Mouse (Mus musculus): ENCODE measurements around the gene Tex261. TPM values are rescaled to one million over a fixed set of nuclear protein-coding genes. Genes with fewer than 3 reads are reported as not detected.
"Not testable (repeated sequence)": the region's sequence is repeated elsewhere in the genome, so short reads cannot be mapped to it uniquely, and the experiment has no call there.

The Tex261 gene
- polyA plus RNA-seq, 1 experiment from 2014 or later, result 76.4 TPM

- peak; percentile 96 for DNase-seq (ENCODE audit: low spot score)
- Histone ChIP-seq H3K27me3 (replicated peaks; ENCODE audit: control insufficient read depth, insufficient read depth, low read length) (no peaks in the 10 kb centered on the region), H3K9me3 (replicated peaks; ENCODE audit: control insufficient read depth, low read length) (no peaks in the 10 kb centered on the region), H3K27ac (ENCODE audit: low read depth, low read length) (peak within 1 kb of the TSS; percentile 96), H3K4me2 (ENCODE audit: low read length) (peak within 1 kb of the TSS; percentile 83), H3K4me3 (ENCODE audit: low read depth, low read length) (peak within 1 kb of the TSS; percentile 77), H3K9ac (ENCODE audit: low read length) (peak within 1 kb of the TSS; percentile 81), H3K36me3 (ENCODE audit: control insufficient read depth, insufficient read depth, low read length) (peaks cover 5% of the 10 kb centered on the region; the same call in 1 of the 2 replicates), H3K4me1 (ENCODE audit: control insufficient read depth, insufficient read depth, low read length) (peaks cover 6% of the 10 kb centered on the region)
- peak; percentile 96 for ATAC-seq
- whole genome bisulfite sequencing, result under 1% methylated on average over 43 of the region's 43 CpGs
Measured at GRCm38 (mm10) chr6:83794760-83795296, 19.2 kb upstream of the Tex261 start, which contains the start of gene Nagk. Gene Nagk, plus strand, starts transcription at chr6:83794982.

- Histone ChIP-seq H3K4me1 (ENCODE audit: control insufficient read depth, insufficient read depth, low read length) (peaks cover 6% of the 10 kb centered on the region), H3K36me3 (ENCODE audit: control insufficient read depth, insufficient read depth, low read length) (no peaks in the 10 kb centered on the region), H3K9me3 (replicated peaks; ENCODE audit: control insufficient read depth, low read length) (no peaks in the 10 kb centered on the region), H3K4me3 (ENCODE audit: low read depth, low read length) (no peak overlapping the region), H3K9ac (ENCODE audit: low read length) (no peak overlapping the region), H3K27ac (ENCODE audit: low read depth, low read length) (no peak overlapping the region), H3K27me3 (replicated peaks; ENCODE audit: control insufficient read depth, insufficient read depth, low read length) (no peaks in the 10 kb centered on the region), H3K4me2 (ENCODE audit: low read length) (no peak overlapping the region)
- no peak for DNase-seq (ENCODE audit: low spot score)
- ATAC-seq, result no peak
- WGBS, result 75% methylated on average over 4 of the region's 4 CpGs
Measured at GRCm38 (mm10) chr6:83791251-83791890, 15.8 kb upstream of the Tex261 start.

GRCm38 (mm10) chr6:83790533-83790932 is 14.9 kb upstream of the Tex261 start:
- not testable (repeated sequence) for ATAC-seq; H3K27me3 ChIP-seq (replicated peaks; ENCODE audit: control insufficient read depth, insufficient read depth, low read length); H3K4me2 ChIP-seq (ENCODE audit: low read length); H3K4me3 ChIP-seq (ENCODE audit: low read depth, low read length); H3K36me3 ChIP-seq (ENCODE audit: control insufficient read depth, insufficient read depth, low read length); H3K27ac ChIP-seq (ENCODE audit: low read depth, low read length); H3K9me3 ChIP-seq (replicated peaks; ENCODE audit: control insufficient read depth, low read length); H3K9ac ChIP-seq (ENCODE audit: low read length); DNase-seq (ENCODE audit: low spot score); H3K4me1 ChIP-seq (ENCODE audit: control insufficient read depth, insufficient read depth, low read length)
- WGBS, result 84% methylated on average over 5 of the region's 5 CpGs

GRCm38 (mm10) chr6:83788554-83788953 is 12.9 kb upstream of the Tex261 start:
- Histone ChIP-seq H3K4me2 (ENCODE audit: low read length) (no peak overlapping the region), H3K27me3 (replicated peaks; ENCODE audit: control insufficient read depth, insufficient read depth, low read length) (no peaks in the 10 kb centered on the region), H3K4me3 (ENCODE audit: low read depth, low read length) (no peak overlapping the region), H3K27ac (ENCODE audit: low read depth, low read length) (no peak overlapping the region), H3K4me1 (ENCODE audit: control insufficient read depth, insufficient read depth, low read length) (no peaks in the 10 kb centered on the region), H3K9ac (ENCODE audit: low read length) (no peak overlapping the region), H3K36me3 (ENCODE audit: control insufficient read depth, insufficient read depth, low read length) (no peaks in the 10 kb centered on the region), H3K9me3 (replicated peaks; ENCODE audit: control insufficient read depth, low read length) (no peaks in the 10 kb centered on the region)
- DNase-seq (ENCODE audit: low spot score) (no peak), ATAC-seq (no peak)
- 35% methylated on average over 7 of the region's 7 CpGs for WGBS

GRCm38 (mm10) chr6:83786426-83786825 is 10.8 kb upstream of the Tex261 start:
- no peak overlapping the region for H3K4me3 ChIP-seq (ENCODE audit: low read depth, low read length)
- no peaks in the 10 kb centered on the region for H3K27me3 ChIP-seq (replicated peaks; ENCODE audit: control insufficient read depth, insufficient read depth, low read length)
- ATAC-seq (no peak), DNase-seq (ENCODE audit: low spot score) (no peak)
- 82% methylated on average over 3 of the region's 3 CpGs for WGBS
- no peak overlapping the region for H3K27ac ChIP-seq (ENCODE audit: low read depth, low read length)
- no peaks in the 10 kb centered on the region for H3K36me3 ChIP-seq (ENCODE audit: control insufficient read depth, insufficient read depth, low read length)
- H3K4me2 ChIP-seq (ENCODE audit: low read length), result no peak overlapping the region
- H3K9me3 ChIP-seq (replicated peaks; ENCODE audit: control insufficient read depth, low read length), result no peaks in the 10 kb centered on the region
- H3K9ac ChIP-seq (ENCODE audit: low read length), result no peak overlapping the region
- no peaks in the 10 kb centered on the region for H3K4me1 ChIP-seq (ENCODE audit: control insufficient read depth, insufficient read depth, low read length)

GRCm38 (mm10) chr6:83779026-83779425 is 3.4 kb upstream of the Tex261 start:
- peaks cover 10% of the 10 kb centered on the region for H3K4me1 ChIP-seq (ENCODE audit: control insufficient read depth, insufficient read depth, low read length)
- ATAC-seq (no peak), DNase-seq (ENCODE audit: low spot score) (peak; percentile 65)
- WGBS, result 10% methylated on average over 5 of the region's 5 CpGs
- H3K4me2 ChIP-seq (ENCODE audit: low read length), result no peak overlapping the region
- no peaks in the 10 kb centered on the region for H3K9me3 ChIP-seq (replicated peaks; ENCODE audit: control insufficient read depth, low read length)
- H3K36me3 ChIP-seq (ENCODE audit: control insufficient read depth, insufficient read depth, low read length), result no peaks in the 10 kb centered on the region
- H3K4me3 ChIP-seq (ENCODE audit: low read depth, low read length), result no peak overlapping the region
- H3K27me3 ChIP-seq (replicated peaks; ENCODE audit: control insufficient read depth, insufficient read depth, low read length), result no peaks in the 10 kb centered on the region
- H3K27ac ChIP-seq (ENCODE audit: low read depth, low read length), result no peak overlapping the region
- no peak overlapping the region for H3K9ac ChIP-seq (ENCODE audit: low read length)

- H3K4me2 ChIP-seq (ENCODE audit: low read length), result no peak overlapping the region
- H3K27me3 ChIP-seq (replicated peaks; ENCODE audit: control insufficient read depth, insufficient read depth, low read length), result no peaks in the 10 kb centered on the region
- no peak overlapping the region for H3K4me3 ChIP-seq (ENCODE audit: low read depth, low read length)
- DNase-seq (ENCODE audit: low spot score) (no peak), ATAC-seq (no peak)
- H3K27ac ChIP-seq (ENCODE audit: low read depth, low read length), result no peak overlapping the region
- no peaks in the 10 kb centered on the region for H3K9me3 ChIP-seq (replicated peaks; ENCODE audit: control insufficient read depth, low read length)
- 87% methylated on average over 7 of the region's 7 CpGs for WGBS
- no peak overlapping the region for H3K9ac ChIP-seq (ENCODE audit: low read length)
- peaks cover 11% of the 10 kb centered on the region for H3K4me1 ChIP-seq (ENCODE audit: control insufficient read depth, insufficient read depth, low read length)
- H3K36me3 ChIP-seq (ENCODE audit: control insufficient read depth, insufficient read depth, low read length), result peaks cover 3% of the 10 kb centered on the region
Measured at GRCm38 (mm10) chr6:83778306-83778705, 2.7 kb upstream of the Tex261 start.

GRCm38 (mm10) chr6:83774781-83775563 is 641 bp downstream of the Tex261 start:
- Histone ChIP-seq H3K27me3 (replicated peaks; ENCODE audit: control insufficient read depth, insufficient read depth, low read length) (no peaks in the 10 kb centered on the region), H3K4me3 (ENCODE audit: low read depth, low read length) (peak overlapping the region; percentile 88), H3K4me1 (ENCODE audit: control insufficient read depth, insufficient read depth, low read length) (peaks cover 11% of the 10 kb centered on the region), H3K9ac (ENCODE audit: low read length) (peak overlapping the region; percentile 96), H3K36me3 (ENCODE audit: control insufficient read depth, insufficient read depth, low read length) (peaks cover 28% of the 10 kb centered on the region), H3K27ac (ENCODE audit: low read depth, low read length) (peak overlapping the region; percentile 58; the same call in 1 of the 2 replicates), H3K4me2 (ENCODE audit: low read length) (peak overlapping the region; percentile 79), H3K9me3 (replicated peaks; ENCODE audit: control insufficient read depth, low read length) (no peaks in the 10 kb centered on the region)
- DNase-seq (ENCODE audit: low spot score) (peak; percentile 11), ATAC-seq (peak; percentile 40)
- WGBS, result 2% methylated on average over 14 of the region's 14 CpGs

All from forebrain, embryonic 14.5 days (tissue).